Mouse (Mus musculus) central nervous system, embryonic 11.5 days (tissue): ENCODE measurements around the gene Olfr978. TPM values are rescaled to one million over a fixed set of nuclear protein-coding genes. Genes with fewer than 3 reads are reported as not detected.

Experiments
- polyA plus RNA-seq: library from polyadenylated mRNA; depleted of rRNA; stranded (reverse); fragments of >200 nt; gene quantifications from 2 replicates; pipeline ENCODE4 v1.2.3, GENCODE M21; 2012; rRNA removed

Olfr978 gene
- not detected in 2 replicates for polyA plus RNA-seq

DNA sequence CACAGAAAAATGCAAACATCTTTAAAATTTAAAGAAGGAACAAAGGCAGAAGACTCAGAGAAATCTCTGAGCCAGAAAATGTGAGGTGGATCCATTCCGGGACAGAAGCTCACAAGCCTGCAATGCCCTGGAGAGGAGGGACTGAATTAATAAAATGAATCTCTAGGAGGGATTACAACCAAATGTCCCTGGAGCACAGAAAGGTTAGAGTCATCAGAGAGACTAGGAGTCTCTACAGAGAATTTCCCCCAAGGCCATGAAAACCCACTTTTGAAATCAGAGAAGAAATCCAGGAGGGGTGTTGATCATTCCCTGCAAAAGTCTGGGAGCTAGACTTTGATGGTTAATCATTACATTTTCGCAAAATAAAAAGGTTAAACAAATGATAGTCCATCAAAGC lies at the start of gene Olfr978:
Gene Olfr978, plus strand, starts transcription at position 301 of the 400 bp plus-strand sequence.

DNA sequence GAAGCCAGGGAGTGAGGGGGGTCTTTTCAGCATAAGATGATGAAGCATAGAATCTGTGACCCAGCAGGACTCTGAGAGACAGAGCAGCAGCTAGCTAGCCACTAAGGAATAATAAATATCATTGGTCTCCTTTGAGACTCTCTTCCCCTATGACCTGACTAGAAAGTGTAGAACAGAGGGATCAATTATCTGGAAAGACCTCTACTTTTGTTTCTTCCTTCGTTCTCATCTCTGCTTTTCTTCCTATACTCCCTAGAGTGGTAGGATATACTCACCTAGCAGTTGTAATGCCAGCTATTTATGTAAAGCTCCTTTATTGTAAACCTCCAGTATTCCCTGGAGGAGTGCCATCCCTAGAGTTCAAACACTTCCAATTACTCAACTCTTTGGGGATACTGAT lies 40.0 kb upstream of the Olfr978 start, which contains the start of gene Olfr975:
Gene Olfr975, minus strand, starts transcription at position 101 of the 400 bp plus-strand sequence.

DNA sequence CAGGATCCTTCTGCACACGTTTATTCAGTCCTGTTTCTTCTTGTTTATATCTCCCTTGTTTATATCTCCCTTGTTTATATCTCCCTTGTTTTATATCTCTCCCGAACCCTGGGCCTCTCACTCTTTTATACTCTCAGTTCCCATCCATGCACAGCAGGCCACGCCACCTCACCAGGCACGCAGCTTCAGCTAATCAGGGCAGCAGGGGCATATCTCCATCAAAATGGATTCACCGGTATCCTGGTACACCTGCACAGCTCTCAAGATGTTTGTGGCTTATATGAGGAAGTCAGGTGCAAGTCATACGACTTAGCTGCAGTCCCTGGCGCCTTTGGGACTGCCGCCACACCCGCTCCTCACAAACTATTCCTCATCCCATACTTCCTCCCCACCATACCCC lies 30.9 kb upstream of the Olfr978 start, which contains the start of gene Olfr976:
Gene Olfr976, minus strand, starts transcription at position 101 of the 400 bp plus-strand sequence.

DNA sequence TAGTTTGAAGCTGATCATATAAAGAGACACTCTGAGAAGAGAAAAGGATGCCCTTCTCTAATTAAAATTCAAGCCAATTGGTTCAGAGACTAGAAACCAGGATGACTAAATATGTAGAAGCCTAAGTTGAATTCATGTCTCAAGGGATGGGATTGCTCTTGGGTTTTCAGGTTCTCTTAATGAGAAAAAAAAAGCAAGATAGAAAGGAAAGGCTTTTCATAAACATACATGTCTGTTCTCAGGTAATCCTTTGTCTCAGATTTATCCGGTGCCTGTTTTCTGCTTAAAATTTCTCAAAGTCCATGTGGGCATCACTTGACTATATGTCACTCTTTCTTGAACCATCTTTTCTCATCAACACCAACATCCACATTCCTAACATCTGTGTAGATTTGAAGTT lies 11.5 kb downstream of the Olfr978 start, which contains the start of gene Olfr979:
Gene Olfr979, minus strand, starts transcription at position 101 of the 400 bp plus-strand sequence.

DNA sequence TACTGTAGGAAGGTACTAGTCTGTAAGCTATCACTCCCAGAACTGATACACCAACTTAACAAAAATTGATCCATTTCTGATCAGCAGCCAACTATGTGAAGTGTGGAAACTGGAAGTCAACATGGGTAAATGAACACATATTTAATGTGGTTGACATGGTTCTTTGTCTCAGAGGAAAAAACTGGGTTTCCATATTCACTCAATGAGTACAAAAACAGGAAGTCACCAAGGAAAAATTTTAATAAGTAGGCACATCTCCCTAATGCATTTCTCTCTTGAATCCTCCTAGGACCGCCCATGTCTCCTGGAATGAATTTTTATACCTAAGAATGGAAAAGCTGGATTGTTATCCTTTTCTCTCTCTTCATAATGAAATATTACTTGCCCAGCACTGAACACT lies 17.6 kb downstream of the Olfr978 start, which contains the start of gene Olfr980:
Gene Olfr980, minus strand, starts transcription at position 101 of the 400 bp plus-strand sequence.

DNA sequence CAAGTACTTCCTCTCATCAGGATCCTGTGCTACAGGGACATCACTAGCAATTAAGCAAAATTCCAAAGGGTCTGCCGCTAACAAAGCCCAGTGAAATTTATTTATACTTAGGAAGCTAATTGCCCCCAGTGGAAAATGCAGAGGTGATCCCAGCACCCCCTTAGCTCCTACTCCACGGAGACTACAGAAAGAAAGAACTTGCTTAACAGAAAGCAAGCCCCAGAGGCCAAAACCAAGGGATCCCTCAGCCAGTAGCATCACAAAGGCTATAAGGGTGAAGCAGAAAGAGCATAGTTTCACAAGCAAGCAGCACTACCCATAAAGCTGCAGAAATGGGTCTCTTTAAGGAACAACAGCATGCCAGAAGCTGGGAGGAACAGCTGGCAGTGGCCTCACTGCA lies 29.3 kb downstream of the Olfr978 start, which contains the start of gene Olfr981:
Gene Olfr981, plus strand, starts transcription at position 301 of the 400 bp plus-strand sequence.

Other genes with a start within 250 kb of the Olfr978 start
- gene Olfr967, start 245.9 kb upstream of the Olfr978 start, polyA plus RNA-seq: not detected in 2 replicates
- gene Olfr968, start 208.9 kb upstream of the Olfr978 start, polyA plus RNA-seq: not detected in 2 replicates
- gene Olfr969, start 201.2 kb upstream of the Olfr978 start, polyA plus RNA-seq: not detected in 2 replicates
- gene Olfr970, start 183.3 kb upstream of the Olfr978 start, polyA plus RNA-seq: not detected in 2 replicates
- gene Olfr971, start 155.2 kb upstream of the Olfr978 start, polyA plus RNA-seq: not detected in 2 replicates
- not detected in 2 replicates for gene Olfr972, start 125.7 kb upstream of the Olfr978 start, polyA plus RNA-seq
- not detected in 2 replicates for gene Olfr229, start 84.8 kb upstream of the Olfr978 start, polyA plus RNA-seq
- not detected in 2 replicates for gene Olfr974, start 54.6 kb upstream of the Olfr978 start, polyA plus RNA-seq
- gene Olfr975, start 40.1 kb upstream of the Olfr978 start, polyA plus RNA-seq: not detected in 2 replicates
- not detected in 2 replicates for gene Olfr976, start 31.0 kb upstream of the Olfr978 start, polyA plus RNA-seq
- gene Olfr979, start 11.4 kb downstream of the Olfr978 start, polyA plus RNA-seq: not detected in 2 replicates
- not detected in 2 replicates for gene Olfr980, start 17.5 kb downstream of the Olfr978 start, polyA plus RNA-seq
- not detected in 2 replicates for gene Olfr981, start 29.4 kb downstream of the Olfr978 start, polyA plus RNA-seq
- not detected in 2 replicates for gene Olfr982, start 81.7 kb downstream of the Olfr978 start, polyA plus RNA-seq
- not detected in 2 replicates for gene Olfr983, start 101.5 kb downstream of the Olfr978 start, polyA plus RNA-seq
- not detected in 2 replicates for gene Olfr984, start 122.1 kb downstream of the Olfr978 start, polyA plus RNA-seq
- not detected in 2 replicates for gene Olfr985, start 138.1 kb downstream of the Olfr978 start, polyA plus RNA-seq
- gene Tmem225, start 156.0 kb downstream of the Olfr978 start, polyA plus RNA-seq: not detected in 2 replicates
- gene Olfr986, start 188.8 kb downstream of the Olfr978 start, polyA plus RNA-seq: not detected in 2 replicates
- 4.9 and 7.2 TPM in 2 replicates for gene Zfp202, start 200.2 kb downstream of the Olfr978 start, polyA plus RNA-seq